Mouse (Mus musculus) olfactory bulb, adult 2 months (tissue): ENCODE results near the gene Olfr2.

ENCODE experiments used
- CTCF ChIP-seq: fragments of 200-500 bp; IDR thresholded peaks from 2 replicates; pipeline ENCODE4 v1.5.1; 2012; ENCODE audit warnings: low read depth, mild to moderate bottlenecking, low read length, moderate library complexity; ENCODE audit not compliant: insufficient read depth
- POLR2A ChIP-seq: fragments of 200-500 bp; IDR thresholded peaks from 2 replicates; pipeline ENCODE4 v1.6.1; 2012; ENCODE audit warnings: mild to moderate bottlenecking, low read depth, low read length, moderate library complexity; ENCODE audit not compliant: insufficient read depth

DNA sequence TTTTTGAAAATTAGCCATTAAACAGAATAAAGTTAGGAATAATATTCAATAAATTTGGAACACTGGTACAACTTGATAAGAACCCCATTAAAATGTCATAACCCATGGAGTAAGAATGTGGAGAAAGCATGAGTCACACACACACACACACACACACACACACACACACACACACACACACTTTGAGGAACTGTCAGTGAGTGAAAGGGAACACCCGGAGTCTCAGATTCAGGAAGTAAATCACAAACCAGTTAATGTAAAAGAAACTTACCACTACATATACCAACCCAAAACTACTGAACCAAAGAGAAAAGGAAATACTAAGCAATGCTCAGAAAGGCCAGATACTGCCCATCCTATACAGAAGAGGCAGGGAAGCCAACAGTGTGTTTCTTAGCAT is 38.5 kb upstream of the Olfr2 start:
- TF ChIP-seq CTCF (no peak), POLR2A (no peak)
